Mouse (Mus musculus): ENCODE results near the gene Rapgef5. TPM values are rescaled to one million over a fixed set of nuclear protein-coding genes. Genes with fewer than 3 reads are reported as not detected.

The Rapgef5 gene
- polyA plus RNA-seq, 2 experiments = 1.2 to 1.5 TPM

DNA sequence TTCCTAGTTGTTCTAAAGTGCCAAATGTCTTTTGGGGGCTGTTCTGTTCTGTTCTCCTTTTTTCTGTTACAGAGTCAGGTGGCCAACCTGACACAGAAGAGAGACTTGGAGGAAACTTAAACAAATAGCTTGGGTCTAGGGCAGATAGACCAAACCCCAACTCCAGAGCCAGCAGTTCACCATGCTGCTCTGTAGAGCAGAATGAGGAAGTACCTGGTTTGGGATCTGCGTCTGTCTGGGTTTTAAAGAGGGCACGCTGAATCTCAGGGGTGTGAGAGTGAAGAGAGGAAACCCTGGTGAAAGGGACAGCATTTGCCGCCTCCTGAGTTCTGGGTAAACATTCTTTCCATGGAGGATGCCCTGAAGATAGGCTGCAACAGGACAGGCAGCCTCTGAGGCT lies 219.9 kb downstream of the Rapgef5 start:
- Histone ChIP-seq H3K27ac (no peak overlapping the region), H3K4me1 (replicated peaks; ENCODE audit: control insufficient read depth in 2 of 2, insufficient read depth in 2 of 2, low read length in 1 of 2) (no peaks in the 10 kb centered on the region), H3K27me3 (ENCODE audit: control insufficient read depth, insufficient read depth, low read length) (no peaks in the 10 kb centered on the region), H3K4me3 (ENCODE audit: insufficient read depth in 1 of 2, low read depth in 2 of 2, low read length in 2 of 2) (no peak overlapping the region), H3K9me3 (ENCODE audit: control insufficient read depth, low read length) (no peaks in the 10 kb centered on the region), H3K9ac (replicated peaks) (no peak overlapping the region), H3K4me2 (ENCODE audit: low read depth) (no peak overlapping the region), H3K36me3 (replicated peaks; ENCODE audit: control insufficient read depth, insufficient read depth, low read depth) (no peaks in the 10 kb centered on the region)
- ATAC-seq (ENCODE audit: insufficient read depth) (no peak), DNase-seq (ENCODE audit: low read depth in 3 of 3, low spot score in 3 of 3) (no peak)
- WGBS (ENCODE audit: insufficient replicate concordance) = 34% methylated on average over 3 of the region's 3 CpGs
- TF ChIP-seq CTCF (IDR thresholded peaks at IDR 0.05; ENCODE audit: low read depth) (no peak), EP300 (IDR thresholded peaks at IDR 0.05; ENCODE audit: low read depth) (no peak)

DNA sequence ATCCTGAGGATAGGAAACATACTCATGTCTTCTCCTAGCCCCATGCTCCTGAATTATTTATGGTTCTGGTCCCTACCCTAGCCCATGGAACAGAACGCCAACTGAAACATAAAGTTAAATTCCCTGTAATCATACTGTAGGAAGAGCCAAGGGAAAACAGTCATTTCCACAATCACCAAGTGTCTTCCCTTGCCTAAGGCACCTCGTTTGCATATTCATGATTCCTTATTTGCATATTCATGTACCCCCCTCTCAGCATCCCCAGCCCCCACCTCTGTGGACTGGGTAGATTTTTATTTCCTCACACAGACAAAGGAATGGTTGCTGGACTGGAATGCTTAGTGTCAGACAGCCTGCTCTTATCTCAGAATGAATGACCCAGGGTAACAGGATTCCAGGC lies 220.6 kb downstream of the Rapgef5 start:
- H3K9ac ChIP-seq (replicated peaks) = no peak overlapping the region
- no peaks in the 10 kb centered on the region for H3K27me3 ChIP-seq (ENCODE audit: control insufficient read depth, insufficient read depth, low read length)
- H3K4me1 ChIP-seq (replicated peaks; ENCODE audit: control insufficient read depth in 2 of 2, insufficient read depth in 2 of 2, low read length in 1 of 2) = no peaks in the 10 kb centered on the region
- H3K27ac ChIP-seq = no peak overlapping the region
- H3K9me3 ChIP-seq (ENCODE audit: control insufficient read depth, low read length) = no peaks in the 10 kb centered on the region
- ATAC-seq (ENCODE audit: insufficient read depth) = no peak
- H3K4me3 ChIP-seq (ENCODE audit: insufficient read depth in 1 of 2, low read depth in 2 of 2, low read length in 2 of 2) = no peak overlapping the region
- no peak overlapping the region for H3K4me2 ChIP-seq (ENCODE audit: low read depth)
- 37% methylated on average over 2 of the region's 2 CpGs for WGBS (ENCODE audit: insufficient replicate concordance)
- TF ChIP-seq CTCF (IDR thresholded peaks at IDR 0.05; ENCODE audit: low read depth) (no peak), EP300 (IDR thresholded peaks at IDR 0.05; ENCODE audit: low read depth) (no peak)
- H3K36me3 ChIP-seq (replicated peaks; ENCODE audit: control insufficient read depth, insufficient read depth, low read depth) = no peaks in the 10 kb centered on the region
- DNase-seq (ENCODE audit: low read depth in 3 of 3, low spot score in 3 of 3) = no peak

GRCm38 (mm10) chr12:117737332-117738031 lies 221.2 kb downstream of the Rapgef5 start:
- ATAC-seq (ENCODE audit: insufficient read depth) (no peak), DNase-seq (ENCODE audit: low read depth in 3 of 3, low spot score in 3 of 3) (no peak)
- TF ChIP-seq CTCF (IDR thresholded peaks at IDR 0.05; ENCODE audit: low read depth) (no peak), EP300 (IDR thresholded peaks at IDR 0.05; ENCODE audit: low read depth) (no peak)
- Histone ChIP-seq H3K9ac (replicated peaks) (no peak overlapping the region), H3K27me3 (ENCODE audit: control insufficient read depth, insufficient read depth, low read length) (no peaks in the 10 kb centered on the region), H3K27ac (no peak overlapping the region), H3K4me2 (ENCODE audit: low read depth) (no peak overlapping the region), H3K4me3 (ENCODE audit: insufficient read depth in 1 of 2, low read depth in 2 of 2, low read length in 2 of 2) (no peak overlapping the region), H3K9me3 (ENCODE audit: control insufficient read depth, low read length) (no peaks in the 10 kb centered on the region), H3K36me3 (replicated peaks; ENCODE audit: control insufficient read depth, insufficient read depth, low read depth) (no peaks in the 10 kb centered on the region), H3K4me1 (replicated peaks; ENCODE audit: control insufficient read depth in 2 of 2, insufficient read depth in 2 of 2, low read length in 1 of 2) (no peaks in the 10 kb centered on the region)
- WGBS (ENCODE audit: insufficient replicate concordance) = 63% methylated on average over 11 of the region's 11 CpGs

- Histone ChIP-seq H3K9me3 (ENCODE audit: control insufficient read depth, low read length) (no peaks in the 10 kb centered on the region), H3K36me3 (replicated peaks; ENCODE audit: control insufficient read depth, insufficient read depth, low read depth) (no peaks in the 10 kb centered on the region), H3K27me3 (ENCODE audit: control insufficient read depth, insufficient read depth, low read length) (no peaks in the 10 kb centered on the region), H3K27ac (no peak overlapping the region), H3K4me3 (ENCODE audit: insufficient read depth in 1 of 2, low read depth in 2 of 2, low read length in 2 of 2) (no peak overlapping the region), H3K9ac (replicated peaks) (no peak overlapping the region), H3K4me1 (replicated peaks; ENCODE audit: control insufficient read depth in 2 of 2, insufficient read depth in 2 of 2, low read length in 1 of 2) (peaks cover 0 to 3% of the 10 kb centered on the region in 2 experiments; a peak in 1 of 4 replicates), H3K4me2 (ENCODE audit: low read depth) (no peak overlapping the region)
- TF ChIP-seq EP300 (IDR thresholded peaks at IDR 0.05; ENCODE audit: low read depth) = no peak
- TF ChIP-seq CTCF (IDR thresholded peaks at IDR 0.05; ENCODE audit: low read depth) = no peak
- ATAC-seq (ENCODE audit: insufficient read depth) (no peak), DNase-seq (ENCODE audit: low read depth in 3 of 3, low spot score in 3 of 3) (no peak)
- WGBS (ENCODE audit: insufficient replicate concordance) = 57% methylated on average over 1 of the region's 1 CpGs
These were observed 226.2 kb downstream of the Rapgef5 start for GRCm38 (mm10) chr12:117742487-117742886.

DNA sequence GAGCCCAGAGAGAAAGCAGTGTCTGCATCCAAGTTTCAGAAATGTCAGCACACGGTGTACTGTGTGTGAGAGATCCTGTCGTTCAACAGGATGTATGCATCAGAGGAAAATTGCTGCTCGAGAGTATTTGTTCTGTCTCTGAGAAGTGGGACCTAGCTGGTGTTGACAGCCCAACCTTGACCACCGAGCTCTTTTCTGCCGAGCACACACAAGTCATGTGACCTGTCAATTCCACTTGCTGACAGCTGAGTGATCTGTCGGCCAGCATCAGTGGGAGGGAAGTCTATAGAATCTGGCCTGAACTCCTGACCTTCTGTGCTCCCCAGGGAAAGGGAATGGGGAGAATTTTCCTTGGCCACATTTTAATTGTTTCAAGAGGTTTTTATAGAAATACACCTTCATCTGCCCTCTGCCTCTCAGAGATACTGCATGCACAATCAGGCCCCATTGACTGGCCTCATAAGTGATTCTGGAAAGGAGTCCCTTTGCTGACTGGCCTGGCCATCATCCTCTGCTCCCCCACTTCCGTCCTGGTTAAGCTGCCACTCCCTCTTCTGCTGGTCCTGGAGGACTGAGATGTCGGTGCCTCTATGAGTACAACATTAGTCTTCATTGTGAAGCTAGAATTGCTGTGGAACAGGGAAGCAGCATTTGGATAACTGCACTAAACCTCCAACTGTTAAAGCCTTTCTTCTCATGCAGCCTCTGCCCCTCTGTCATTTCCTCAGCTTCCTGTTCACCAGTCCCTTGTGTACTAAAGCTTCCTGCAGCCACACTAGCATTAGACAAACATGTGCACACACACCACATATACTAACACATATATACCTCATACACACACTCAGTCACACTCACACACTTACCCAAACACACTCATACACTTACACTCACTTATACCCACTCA lies 228.6 kb downstream of the Rapgef5 start:
- DNase-seq (ENCODE audit: low read depth in 3 of 3, low spot score in 3 of 3) (no peak), ATAC-seq (ENCODE audit: insufficient read depth) (0 out of 2 replicates have a peak, but pooled peaks have one; percentile 21)
- H3K27ac ChIP-seq = no peak overlapping the region
- H3K9ac ChIP-seq (replicated peaks) = no peak overlapping the region
- H3K9me3 ChIP-seq (ENCODE audit: control insufficient read depth, low read length) = no peaks in the 10 kb centered on the region
- peaks cover 0 to 3% of the 10 kb centered on the region in 2 experiments; a peak in 1 of 4 replicates for H3K4me1 ChIP-seq (replicated peaks; ENCODE audit: control insufficient read depth in 2 of 2, insufficient read depth in 2 of 2, low read length in 1 of 2)
- TF ChIP-seq CTCF (IDR thresholded peaks at IDR 0.05; ENCODE audit: low read depth) (no peak), EP300 (IDR thresholded peaks at IDR 0.05; ENCODE audit: low read depth) (no peak)
- 23% methylated on average over 8 of the region's 8 CpGs for WGBS (ENCODE audit: insufficient replicate concordance)
- no peak overlapping the region for H3K4me2 ChIP-seq (ENCODE audit: low read depth)
- no peaks in the 10 kb centered on the region for H3K36me3 ChIP-seq (replicated peaks; ENCODE audit: control insufficient read depth, insufficient read depth, low read depth)
- H3K4me3 ChIP-seq (ENCODE audit: insufficient read depth in 1 of 2, low read depth in 2 of 2, low read length in 2 of 2) = no peak overlapping the region
- no peaks in the 10 kb centered on the region for H3K27me3 ChIP-seq (ENCODE audit: control insufficient read depth, insufficient read depth, low read length)

Measured in liver, embryonic 14.5 days (tissue).